Mouse (Mus musculus): ENCODE results near the gene Slc39a8. TPM values are rescaled to one million over a fixed set of nuclear protein-coding genes. Genes with fewer than 3 reads are reported as not detected.
A peak's percentile ranks its signal among the peaks of the same experiment; 100 is the strongest.

Gene Slc39a8
- polyA plus RNA-seq, 2 experiments = 27.5 to 55.4 TPM

- no peak for DNase-seq (ENCODE audit: low read depth in 3 of 3, low spot score in 3 of 3)
- TF ChIP-seq EP300 (IDR thresholded peaks at IDR 0.05; ENCODE audit: low read depth) = no peak
- no peak for TF ChIP-seq CTCF (IDR thresholded peaks at IDR 0.05; ENCODE audit: low read depth)
- no peaks in the 10 kb centered on the region for H3K36me3 ChIP-seq (replicated peaks; ENCODE audit: control insufficient read depth, insufficient read depth, low read depth)
- H3K4me1 ChIP-seq (replicated peaks; ENCODE audit: control insufficient read depth in 2 of 2, insufficient read depth in 2 of 2, low read length in 1 of 2) = no peaks in the 10 kb centered on the region
- ATAC-seq (ENCODE audit: insufficient read depth) = no peak
- no peaks in the 10 kb centered on the region for H3K27me3 ChIP-seq (ENCODE audit: control insufficient read depth, insufficient read depth, low read length)
- no peak overlapping the region for H3K4me3 ChIP-seq (ENCODE audit: insufficient read depth in 1 of 2, low read depth in 2 of 2, low read length in 2 of 2)
- no peaks in the 10 kb centered on the region for H3K9me3 ChIP-seq (ENCODE audit: control insufficient read depth, low read length)
- no peak overlapping the region for H3K9ac ChIP-seq (replicated peaks)
- no peak overlapping the region for H3K27ac ChIP-seq
- H3K4me2 ChIP-seq (ENCODE audit: low read depth) = no peak overlapping the region
- 72% methylated on average over 14 of the region's 14 CpGs for WGBS (ENCODE audit: insufficient replicate concordance)
These were observed 10.4 kb upstream of the Slc39a8 start for GRCm38 (mm10) chr3:135814665-135815064.

GRCm38 (mm10) chr3:135815973-135816727 lies 8.9 kb upstream of the Slc39a8 start:
- no peaks in the 10 kb centered on the region for H3K4me1 ChIP-seq (replicated peaks; ENCODE audit: control insufficient read depth in 2 of 2, insufficient read depth in 2 of 2, low read length in 1 of 2)
- H3K4me3 ChIP-seq (ENCODE audit: insufficient read depth in 1 of 2, low read depth in 2 of 2, low read length in 2 of 2) = no peak overlapping the region
- H3K4me2 ChIP-seq (ENCODE audit: low read depth) = no peak overlapping the region
- TF ChIP-seq CTCF (IDR thresholded peaks at IDR 0.05; ENCODE audit: low read depth) (no peak), EP300 (IDR thresholded peaks at IDR 0.05; ENCODE audit: low read depth) (no peak)
- no peak overlapping the region for H3K9ac ChIP-seq (replicated peaks)
- H3K27ac ChIP-seq = no peak overlapping the region
- ATAC-seq (ENCODE audit: insufficient read depth) (no peak), DNase-seq (ENCODE audit: low read depth in 3 of 3, low spot score in 3 of 3) (no peak)
- no peaks in the 10 kb centered on the region for H3K36me3 ChIP-seq (replicated peaks; ENCODE audit: control insufficient read depth, insufficient read depth, low read depth)
- 64% methylated on average over 5 of the region's 5 CpGs for WGBS (ENCODE audit: insufficient replicate concordance)
- no peaks in the 10 kb centered on the region for H3K27me3 ChIP-seq (ENCODE audit: control insufficient read depth, insufficient read depth, low read length)
- H3K9me3 ChIP-seq (ENCODE audit: control insufficient read depth, low read length) = no peaks in the 10 kb centered on the region

GRCm38 (mm10) chr3:135817124-135817523 lies 8.0 kb upstream of the Slc39a8 start:
- Histone ChIP-seq H3K36me3 (replicated peaks; ENCODE audit: control insufficient read depth, insufficient read depth, low read depth) (no peaks in the 10 kb centered on the region), H3K9me3 (ENCODE audit: control insufficient read depth, low read length) (no peaks in the 10 kb centered on the region), H3K4me1 (replicated peaks; ENCODE audit: control insufficient read depth in 2 of 2, insufficient read depth in 2 of 2, low read length in 1 of 2) (no peaks in the 10 kb centered on the region), H3K27me3 (ENCODE audit: control insufficient read depth, insufficient read depth, low read length) (no peaks in the 10 kb centered on the region), H3K27ac (no peak overlapping the region), H3K4me2 (ENCODE audit: low read depth) (no peak overlapping the region), H3K4me3 (ENCODE audit: insufficient read depth in 1 of 2, low read depth in 2 of 2, low read length in 2 of 2) (no peak overlapping the region), H3K9ac (replicated peaks) (no peak overlapping the region)
- TF ChIP-seq EP300 (IDR thresholded peaks at IDR 0.05; ENCODE audit: low read depth) (no peak), CTCF (IDR thresholded peaks at IDR 0.05; ENCODE audit: low read depth) (no peak)
- DNase-seq (ENCODE audit: low read depth in 3 of 3, low spot score in 3 of 3) (no peak), ATAC-seq (ENCODE audit: insufficient read depth) (no peak)
- WGBS (ENCODE audit: insufficient replicate concordance) = 33% methylated on average over 1 of the region's 1 CpGs

- Histone ChIP-seq H3K27ac (no peak overlapping the region; the same call in 1 of the 2 replicates), H3K27me3 (ENCODE audit: control insufficient read depth, insufficient read depth, low read length) (no peaks in the 10 kb centered on the region), H3K4me1 (replicated peaks; ENCODE audit: control insufficient read depth in 2 of 2, insufficient read depth in 2 of 2, low read length in 1 of 2) (peaks cover 14 to 18% of the 10 kb centered on the region in 2 experiments), H3K9me3 (ENCODE audit: control insufficient read depth, low read length) (no peaks in the 10 kb centered on the region), H3K36me3 (replicated peaks; ENCODE audit: control insufficient read depth, insufficient read depth, low read depth) (peaks cover 6% of the 10 kb centered on the region), H3K4me2 (ENCODE audit: low read depth) (peak overlapping the region; percentile 87), H3K9ac (replicated peaks) (peak overlapping the region; percentile 60), H3K4me3 (ENCODE audit: insufficient read depth in 1 of 2, low read depth in 2 of 2, low read length in 2 of 2) (peak overlapping the region; percentile 14 to 95; a peak in 2 of 4 replicates)
- no peak for DNase-seq (ENCODE audit: low read depth in 3 of 3, low spot score in 3 of 3)
- 16% methylated on average over 3 of the region's 4 CpGs for WGBS (ENCODE audit: insufficient replicate concordance)
- TF ChIP-seq CTCF (IDR thresholded peaks at IDR 0.05; ENCODE audit: low read depth) (no peak), EP300 (IDR thresholded peaks at IDR 0.05; ENCODE audit: low read depth) (no peak)
- no peak for ATAC-seq (ENCODE audit: insufficient read depth)
These were observed 643 bp upstream of the Slc39a8 start for GRCm38 (mm10) chr3:135824436-135824835.

GRCm38 (mm10) chr3:135825754-135826683 lies 940 bp downstream of the Slc39a8 start:
- Histone ChIP-seq H3K36me3 (replicated peaks; ENCODE audit: control insufficient read depth, insufficient read depth, low read depth) (peaks cover 17% of the 10 kb centered on the region), H3K27me3 (ENCODE audit: control insufficient read depth, insufficient read depth, low read length) (no peaks in the 10 kb centered on the region), H3K27ac (peak overlapping the region; percentile 95), H3K9me3 (ENCODE audit: control insufficient read depth, low read length) (no peaks in the 10 kb centered on the region), H3K4me3 (ENCODE audit: insufficient read depth in 1 of 2, low read depth in 2 of 2, low read length in 2 of 2) (peak overlapping the region; percentile 71 to 95), H3K4me2 (ENCODE audit: low read depth) (peak overlapping the region; percentile 87), H3K4me1 (replicated peaks; ENCODE audit: control insufficient read depth in 2 of 2, insufficient read depth in 2 of 2, low read length in 1 of 2) (peaks cover 24 to 25% of the 10 kb centered on the region in 2 experiments), H3K9ac (replicated peaks) (peak overlapping the region; percentile 92)
- WGBS (ENCODE audit: insufficient replicate concordance) = under 1% methylated on average over 57 of the region's 57 CpGs
- DNase-seq (ENCODE audit: low read depth in 3 of 3, low spot score in 3 of 3) (peak; percentile 52 to 63 (median 59)), ATAC-seq (ENCODE audit: insufficient read depth) (peak; percentile 71)
- TF ChIP-seq CTCF (IDR thresholded peaks at IDR 0.05; ENCODE audit: low read depth) (peak; percentile 60), EP300 (IDR thresholded peaks at IDR 0.05; ENCODE audit: low read depth) (peak; percentile 62)

All from liver, embryonic 14.5 days (tissue).